Mouse (Mus musculus) bone marrow, adult 2 months (tissue): ENCODE measurements at regions not wholly inside any gene's neighbourhood (a gene's known extent, or its start where the extent isn't known, plus 50 kb on each side); places are given as distances from the start of the nearest gene placed in this dataset.

Source experiments
- CTCF ChIP-seq: fragments of 200-500 bp; IDR thresholded peaks from 2 replicates; pipeline ENCODE4 v1.5.1; 2011; ENCODE audit warnings: low read length, control low read depth; ENCODE audit not compliant: control insufficient read depth, insufficient read depth
- POLR2A ChIP-seq: fragments of 200-500 bp; IDR thresholded peaks from 2 replicates; pipeline ENCODE4 v1.6.1; 2011; ENCODE audit warnings: low read depth, mild to moderate bottlenecking, control low read depth, low read length, borderline replicate concordance; ENCODE audit not compliant: control insufficient read depth

DNA sequence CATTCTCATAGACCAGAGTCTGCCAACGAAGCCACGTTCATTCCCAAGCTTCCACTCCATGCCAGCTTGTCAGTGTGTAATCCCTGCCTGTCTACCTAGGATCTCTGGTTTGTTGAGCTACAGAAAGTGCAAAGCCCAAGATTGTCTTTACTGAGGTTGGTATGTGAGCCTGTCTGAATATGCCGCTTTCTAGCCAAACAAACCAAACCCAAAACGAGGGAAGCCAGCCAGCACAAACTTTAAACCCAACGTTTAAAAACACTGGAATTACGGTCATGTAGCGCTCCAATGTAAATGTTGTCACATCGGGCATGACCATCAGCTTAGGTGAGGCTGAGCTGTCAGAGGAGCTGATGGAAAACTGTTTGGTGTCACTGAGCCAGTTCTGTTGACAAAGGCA lies 741.6 kb downstream of the Efnb2 start:
- TF ChIP-seq POLR2A (no peak), CTCF (no peak)
